Comparison of ENCODE assay signal across 10 mouse cellular contexts in genomic region chr1:179548220-179548619, GRCm38 (mm10). TPM values are rescaled to one million over a fixed set of nuclear protein-coding genes. Genes with fewer than 3 reads are reported as not detected.
DNase-seq lines count a peak whose midpoint lies in the region; ATAC-seq and TF ChIP-seq lines count a peak whose summit lies in the region.
"Had no signal": no experiment of that assay in that cellular context is flagged by ENCODE, and none has a peak within 500 bp of the region (broad histone marks: within the 10 kb centered on the region; RNA-seq: fewer than 3 reads in every experiment).

No protein-coding gene starts in this region.

- peak overlapping the region; percentile 97 for H3K27ac ChIP-seq in heart, adult 2 months
- peak overlapping the region; percentile 97; the same call in 1 of the 2 replicates for H3K27ac ChIP-seq in liver, embryonic 15.5 days (replicated peaks)
- H3K27ac ChIP-seq: left cerebral cortex, adult 2 months had no signal

- no peak for ATAC-seq in liver, embryonic 15.5 days (ENCODE audit: insufficient read depth)
- ATAC-seq in activated CD4-positive, CD25-positive, alpha-beta regulatory T cell, adult 4 months: no peak

- H3K4me3 ChIP-seq in heart, adult 2 months: peak overlapping the region; percentile 88
- H3K4me3 ChIP-seq in C2C12 (ENCODE audit: insufficient read depth, poor library complexity, severe bottlenecking): no peak overlapping the region
- peak overlapping the region; percentile 79 for H3K4me3 ChIP-seq in liver, embryonic 15.5 days (replicated peaks)
- H3K4me3 ChIP-seq: left cerebral cortex, adult 2 months had no signal

- 65% methylated on average over 11 of the region's 11 CpGs for WGBS in heart, adult 2 months
- WGBS in liver, embryonic 15.5 days (ENCODE audit: insufficient replicate concordance): 83% methylated on average over 11 of the region's 11 CpGs

- H3K9ac ChIP-seq in heart, adult 2 months (ENCODE audit: low read depth, low read length): peak overlapping the region; percentile 8; the same call in 1 of the 2 replicates
- 0 out of 2 replicates have a peak overlapping the region, but pooled peaks have one; percentile 87 for H3K9ac ChIP-seq in liver, embryonic 15.5 days

- TF ChIP-seq EP300 in heart, adult 2 months (IDR thresholded peaks at IDR 0.05; ENCODE audit: insufficient read depth, low read depth, low read length): 0 out of 2 replicates have a peak, but pooled peaks have one; percentile 15

- peaks cover 22% of the 10 kb centered on the region for H3K36me3 ChIP-seq in heart, adult 2 months (ENCODE audit: control insufficient read depth, insufficient read depth, low read length)
- peaks cover 9% of the 10 kb centered on the region for H3K36me3 ChIP-seq in C2C12 (ENCODE audit: control insufficient read depth, insufficient read depth)
- peaks cover 3% of the 10 kb centered on the region for H3K36me3 ChIP-seq in liver, embryonic 15.5 days (replicated peaks)

- no peak overlapping the region for H3ac ChIP-seq in C2C12 (ENCODE audit: control insufficient read depth, insufficient read length, low read depth)

- intact Hi-C loops in heart, adult 2 months (cut with DNase I): loop anchor here (5.0 kb wide), 1 partner anchor 59 kb away; no protein-coding TSS in a partner anchor
- intact Hi-C loops in heart, postnatal 10 days (cut with DNase I): loop anchor here (5.0 kb wide), 1 partner anchor 59 kb away; no protein-coding TSS in a partner anchor

- TF ChIP-seq POLR2A in heart, adult 2 months (IDR thresholded peaks at IDR 0.05; ENCODE audit: insufficient read depth, low read depth, low read length): no peak

- H3K4me2 ChIP-seq in liver, embryonic 15.5 days: peak overlapping the region; percentile 76

- peaks cover 4% of the 10 kb centered on the region for H3K79me2 ChIP-seq in heart, adult 2 months (replicated peaks; ENCODE audit: control insufficient read depth, insufficient read depth, low read length)
- H3K79me2 ChIP-seq in C2C12 (ENCODE audit: control insufficient read depth, insufficient read depth): peaks cover 67% of the 10 kb centered on the region

- no peaks in the 10 kb centered on the region for H3K9me3 ChIP-seq in liver, embryonic 15.5 days (replicated peaks)

- no peaks in the 10 kb centered on the region for H3K27me3 ChIP-seq in heart, adult 2 months (ENCODE audit: control insufficient read depth, insufficient read depth, low read length)
- H3K27me3 ChIP-seq in C2C12 (ENCODE audit: control insufficient read depth, insufficient read depth, insufficient read length): no peaks in the 10 kb centered on the region
- no peaks in the 10 kb centered on the region for H3K27me3 ChIP-seq in liver, embryonic 15.5 days

- H3K4me1 ChIP-seq in heart, adult 2 months (ENCODE audit: control insufficient read depth, insufficient read depth, low read length): peaks cover 19% of the 10 kb centered on the region
- peaks cover 67% of the 10 kb centered on the region for H3K4me1 ChIP-seq in liver, embryonic 15.5 days (replicated peaks)

- TF ChIP-seq CTCF in heart, adult 2 months (IDR thresholded peaks at IDR 0.05): no peak
- TF ChIP-seq CTCF in C2C12 (IDR thresholded peaks at IDR 0.05; ENCODE audit: control insufficient read depth, insufficient read depth, insufficient read length): no peak

- peaks cover 21% of the 10 kb centered on the region for H3K79me3 ChIP-seq in C2C12 (ENCODE audit: low read depth)

- DNase-seq in heart, adult 2 months: no peak
- DNase-seq in heart, postnatal 10 days: no peak
- peak; percentile 26 for DNase-seq in embryo, embryonic 10.5 days (ENCODE audit: low spot score)
- DNase-seq in frontal cortex, postnatal 25 days (ENCODE audit: low spot score in 2 of 2): no peak
- DNase-seq in ovary, postnatal 36 days (ENCODE audit: low spot score): no peak
- DNase-seq: cerebellum, postnatal 36 days had no signal

TF ChIP-seq in C2C12, 6 proteins besides CTCF, POLR2A, EP300 and RAD21:
- TF ChIP-seq USF1 (IDR thresholded peaks at IDR 0.05; ENCODE audit: low read depth): peak; percentile 9
- TF ChIP-seq CEBPB (IDR thresholded peaks at IDR 0.05; ENCODE audit: low read depth): no peak
TF ChIP-seq in C2C12: peak in this region for 1.

RNA-seq across cellular contexts. Expression of gene Cnst, which starts 2.0 kb away (rescaled TPM):
- 10 to 100 TPM; 46.7 to 48.8 TPM for total RNA-seq in heart, adult 2 months (2021)
- 23.4 and 45.9 TPM in 2 replicates for polyA plus RNA-seq in heart, adult 2 months (2012; rRNA removed)
- 10 to 100 TPM; 38.6 to 44.9 TPM for total RNA-seq in heart, postnatal 10 days (2021)
- 7.7 TPM for polyA plus RNA-seq in C2C12 (2012; fragmentation: generic; extraction: Trizol)
- polyA plus RNA-seq in liver, embryonic 15.5 days (2015; fragmentation: Nextera tagmentation; extraction: Ambion mirVana): 12.1 and 12.6 TPM in 2 replicates
- 10 to 100 TPM; 12.3 to 12.5 TPM for polyA plus RNA-seq in activated CD4-positive, CD25-positive, alpha-beta regulatory T cell, adult 4 months (2017; shearing (Covaris generic))

RNA-seq across cellular contexts. Expression of gene Tfb2m, which starts 2.2 kb away (rescaled TPM):
- 10 to 100 TPM; 51.3 to 58.3 TPM for total RNA-seq in heart, adult 2 months (2021)
- polyA plus RNA-seq in heart, adult 2 months (2012; rRNA removed): 19.2 and 33.6 TPM in 2 replicates
- total RNA-seq in heart, postnatal 10 days (2021): 10 to 100 TPM; 32.5 to 37.9 TPM
- polyA plus RNA-seq in C2C12 (2012; fragmentation: generic; extraction: Trizol): 10.2 TPM
- 8.2 and 8.3 TPM in 2 replicates for polyA plus RNA-seq in liver, embryonic 15.5 days (2015; fragmentation: Nextera tagmentation; extraction: Ambion mirVana)
- polyA plus RNA-seq in activated CD4-positive, CD25-positive, alpha-beta regulatory T cell, adult 4 months (2017; shearing (Covaris generic)): 10 to 100 TPM; 20.1 to 27.1 TPM

RNA-seq across cellular contexts. Expression of gene Smyd3, which starts 30.4 kb away (rescaled TPM):
- total RNA-seq in heart, adult 2 months (2021): 1 to 10 TPM; 7.6 to 8.1 TPM
- polyA plus RNA-seq in heart, adult 2 months (2012; rRNA removed): 2.7 and 4.2 TPM in 2 replicates
- total RNA-seq in heart, postnatal 10 days (2021): 1 to 10 TPM; 5.8 to 6.7 TPM
- polyA plus RNA-seq in C2C12 (2012; fragmentation: generic; extraction: Trizol): 10.6 TPM
- polyA plus RNA-seq in liver, embryonic 15.5 days (2015; fragmentation: Nextera tagmentation; extraction: Ambion mirVana): 5.7 TPM in 2 replicates
- 10 to 100 TPM; 24.6 to 32.6 TPM for polyA plus RNA-seq in activated CD4-positive, CD25-positive, alpha-beta regulatory T cell, adult 4 months (2017; shearing (Covaris generic))
